11 mouse cellular contexts compared by ENCODE assay signal in genomic region chr11:98296277-98296676, GRCm38 (mm10). TPM values are rescaled to one million over a fixed set of nuclear protein-coding genes. Genes with fewer than 3 reads are reported as not detected.
DNase-seq lines count a peak whose midpoint lies in the region; ATAC-seq and TF ChIP-seq lines count a peak whose summit lies in the region.
"Had no signal": no experiment of that assay in that cellular context is flagged by ENCODE, and none has a peak within 500 bp of the region (broad histone marks: within the 10 kb centered on the region; RNA-seq: fewer than 3 reads in every experiment).

No protein-coding gene starts in this region.

- no peak overlapping the region for H3K27ac ChIP-seq in cortical plate, adult 2 months (ENCODE audit: insufficient read depth, low read length)
- H3K27ac ChIP-seq in hindbrain, postnatal 0 days: no peak overlapping the region
- H3K27ac ChIP-seq: heart, embryonic 15.5 days; neural tube, embryonic 12.5 days had no signal

- 0 out of 2 replicates have a peak overlapping the region, but pooled peaks have one; percentile 18 for H3K4me2 ChIP-seq in hindbrain, postnatal 0 days (ENCODE audit: low read depth, low read length)
- H3K4me2 ChIP-seq: heart, embryonic 15.5 days had no signal

- no peaks in the 10 kb centered on the region for H3K9me3 ChIP-seq in hindbrain, postnatal 0 days (ENCODE audit: low read length)
- H3K9me3 ChIP-seq: heart, embryonic 15.5 days; neural tube, embryonic 12.5 days had no signal

- TF ChIP-seq POLR2A in cortical plate, adult 2 months (IDR thresholded peaks at IDR 0.05; ENCODE audit: extremely low read depth, insufficient read depth, low read length): no peak

- peak; percentile 36; the same call in 1 of the 2 replicates for ATAC-seq in hindbrain, postnatal 0 days

- peak; percentile 66 for TF ChIP-seq CTCF in cortical plate, adult 2 months (IDR thresholded peaks at IDR 0.05; ENCODE audit: extremely low read depth, insufficient read depth, low read length)
- peak; percentile 83 for TF ChIP-seq CTCF in hindbrain, postnatal 0 days (IDR thresholded peaks at IDR 0.05; ENCODE audit: low read depth)

- H3K36me3 ChIP-seq in hindbrain, postnatal 0 days (ENCODE audit: insufficient read depth, low read length): no peaks in the 10 kb centered on the region
- H3K36me3 ChIP-seq: heart, embryonic 15.5 days; neural tube, embryonic 12.5 days had no signal

- 7% methylated on average over 5 of the region's 5 CpGs for WGBS in hindbrain, postnatal 0 days

- H3K27me3 ChIP-seq in hindbrain, postnatal 0 days (ENCODE audit: insufficient read depth, low read length): no peaks in the 10 kb centered on the region

- no peak overlapping the region for H3K4me3 ChIP-seq in cortical plate, adult 2 months (ENCODE audit: insufficient read depth, low read length)
- no peak overlapping the region for H3K4me3 ChIP-seq in hindbrain, postnatal 0 days (ENCODE audit: low read length)
- H3K4me3 ChIP-seq: heart, embryonic 15.5 days; neural tube, embryonic 12.5 days had no signal

- H3K4me1 ChIP-seq in cortical plate, adult 2 months (ENCODE audit: control insufficient read depth, insufficient read depth, low read length): peaks cover 3% of the 10 kb centered on the region
- peaks cover 32% of the 10 kb centered on the region for H3K4me1 ChIP-seq in hindbrain, postnatal 0 days (ENCODE audit: insufficient read depth, low read length)

- peak; percentile 55 for DNase-seq in cerebellum, adult 9-10 months
- no peak for DNase-seq in cerebellum, adult 8-10 months
- DNase-seq in A20 (ENCODE audit: low read depth, low spot score): peak; percentile 38
- DNase-seq in hindbrain, postnatal 0 days (ENCODE audit: low spot score): peak; percentile 80
- peak; percentile 46 for DNase-seq in lung, postnatal 4 days
- peak; percentile 13 for DNase-seq in thymus, postnatal 25 days
- no peak for DNase-seq in adrenal gland, postnatal 4 days (ENCODE audit: low spot score in 2 of 2)

- H3K9ac ChIP-seq in hindbrain, postnatal 0 days (replicated peaks; ENCODE audit: low read length): no peak overlapping the region
- H3K9ac ChIP-seq: heart, embryonic 15.5 days; neural tube, embryonic 12.5 days had no signal

RNA-seq across cellular contexts. Expression of gene Neurod2, which starts 33.2 kb away (rescaled TPM):
- polyA plus RNA-seq in cortical plate, adult 2 months (2012; rRNA removed): 45.0 and 57.2 TPM in 2 replicates
- 87.0 and 93.2 TPM in 2 replicates for total RNA-seq in hindbrain, postnatal 0 days (2014; rRNA removed)
- 30.7 and 34.3 TPM in 2 replicates for polyA plus RNA-seq in hindbrain, postnatal 0 days (2015; fragmentation: Nextera tagmentation; extraction: Ambion mirVana)
- total RNA-seq in adrenal gland, postnatal 4 days (2021): under 1 TPM in 1 of 2 experiments, not detected in 1; 0.34 TPM
- total RNA-seq: ES-E14 had no signal
- polyA plus RNA-seq: heart, embryonic 15.5 days had no signal

RNA-seq across cellular contexts. Expression of gene Ppp1r1b, which starts 51.9 kb away (rescaled TPM):
- polyA plus RNA-seq in cortical plate, adult 2 months (2012; rRNA removed): 127 and 322 TPM in 2 replicates
- total RNA-seq in hindbrain, postnatal 0 days (2014; rRNA removed): 1.3 and 3.5 TPM in 2 replicates
- 18.0 and 19.1 TPM in 2 replicates for polyA plus RNA-seq in hindbrain, postnatal 0 days (2015; fragmentation: Nextera tagmentation; extraction: Ambion mirVana)
- total RNA-seq in adrenal gland, postnatal 4 days (2021): 1 to 10 TPM; 1.3 to 1.9 TPM

Comparison
In these comparisons a context has a peak if more than half of its experiments do, and no peak if none do; other contexts are left out.
1. DNase-seq: peak in cerebellum, adult 9-10 months (single experiment), A20 (single experiment), hindbrain, postnatal 0 days (single experiment), lung, postnatal 4 days (2 of 2) and thymus, postnatal 25 days (single experiment); none in cerebellum, adult 8-10 months (single experiment) and adrenal gland, postnatal 4 days (0 of 2).
2. RNA of gene Neurod2, which starts 33.2 kb away (total RNA-seq): 87.0 to 93.2 TPM in hindbrain, postnatal 0 days; 0.34 TPM in adrenal gland, postnatal 4 days; every median in the first group is over 10 times any median in the second.